Mouse (Mus musculus) stomach, postnatal 0 days (tissue): Measurements from ENCODE around the gene Hpdl. TPM values are rescaled to one million over a fixed set of nuclear protein-coding genes. Genes with fewer than 3 reads are reported as not detected.
"Not testable (repeated sequence)": the region's sequence is repeated elsewhere in the genome, so short reads cannot be mapped to it uniquely, and the experiment has no call there.

Experiments
- ATAC-seq: fragments of 200-750 bp; cut with Nextera tagmentation; 2 replicates; pipeline ENCODE4 v1.8.0; 2017; ENCODE audit not compliant: low FRiP score, low TSS enrichment
- DNase-seq: peaks from one replicate; pipeline ENCODE4 v3.0.0-alpha.2; 2016; ENCODE audit warnings: low spot score
- H3K27ac ChIP-seq: fragments of 300-500 bp; sonication (generic); replicated peaks from 2 replicates; pipeline ENCODE4 v1.5.1; 2014; ENCODE audit warnings: mild to moderate bottlenecking, control low read depth
- H3K27me3 ChIP-seq: fragments of 300-500 bp; sonication (generic); 2 replicates; pipeline ENCODE4 v1.6.1; 2014; ENCODE audit warnings: low read length; ENCODE audit not compliant: control insufficient read depth, insufficient read depth
- H3K36me3 ChIP-seq: fragments of 300-500 bp; sonication (generic); 2 replicates; pipeline ENCODE4 v1.6.1; 2014; ENCODE audit warnings: low read length, mixed read lengths; ENCODE audit not compliant: control insufficient read depth, insufficient read depth
- H3K4me1 ChIP-seq: fragments of 300-500 bp; sonication (generic); replicated peaks from 2 replicates; pipeline ENCODE4 v1.6.1; 2014; ENCODE audit warnings: antibody characterized with exemption; ENCODE audit not compliant: control insufficient read depth, insufficient read depth
- H3K4me2 ChIP-seq: fragments of 300-500 bp; sonication (generic); replicated peaks from 2 replicates; pipeline ENCODE4 v1.6.1; 2014; ENCODE audit warnings: low read depth, mild to moderate bottlenecking, control low read depth, moderate library complexity
- H3K4me3 ChIP-seq: fragments of 300-500 bp; sonication (generic); 2 replicates; pipeline ENCODE4 v1.5.1; 2014; ENCODE audit warnings: low read depth, low read length, control low read depth
- H3K9ac ChIP-seq: fragments of 300-500 bp; sonication (generic); 2 replicates; pipeline ENCODE4 v1.6.1; 2014; ENCODE audit warnings: mild to moderate bottlenecking, low read length, control low read depth, mixed read lengths
- H3K9me3 ChIP-seq: fragments of 300-500 bp; sonication (generic); 2 replicates; pipeline ENCODE4 v1.6.1; 2016; ENCODE audit warnings: low read length; ENCODE audit not compliant: control insufficient read depth
- CTCF ChIP-seq: IDR thresholded peaks from 2 replicates; pipeline ENCODE4 v1.5.1; 2016; ENCODE audit warnings: antibody characterized with exemption, low read depth, mild to moderate bottlenecking, moderate library complexity
- EP300 ChIP-seq: optimal IDR thresholded peaks from 2 replicates; pipeline ENCODE3; 2016; ENCODE audit warnings: antibody characterized with exemption
- WGBS: fragments of 180-500 bp; shearing (Covaris S2); extraction: QIAGEN DNeasy Blood & Tissue Kit; methylation state at CpG from one replicate; pipeline ENCODE4 v1.1.7; 2014; 5-methylcytosine and 5-hydroxymethylcytosine counted together
- polyA plus RNA-seq: library from polyadenylated mRNA; unstranded; fragments of >200 nt; fragmentation: Nextera tagmentation; extraction: Ambion mirVana; gene quantifications from 2 replicates; pipeline ENCODE4 v1.2.1, GENCODE M21; 2015

The Hpdl gene
- polyA plus RNA-seq, 1 experiment from 2014 or later, result 0.51 TPM

DNA sequence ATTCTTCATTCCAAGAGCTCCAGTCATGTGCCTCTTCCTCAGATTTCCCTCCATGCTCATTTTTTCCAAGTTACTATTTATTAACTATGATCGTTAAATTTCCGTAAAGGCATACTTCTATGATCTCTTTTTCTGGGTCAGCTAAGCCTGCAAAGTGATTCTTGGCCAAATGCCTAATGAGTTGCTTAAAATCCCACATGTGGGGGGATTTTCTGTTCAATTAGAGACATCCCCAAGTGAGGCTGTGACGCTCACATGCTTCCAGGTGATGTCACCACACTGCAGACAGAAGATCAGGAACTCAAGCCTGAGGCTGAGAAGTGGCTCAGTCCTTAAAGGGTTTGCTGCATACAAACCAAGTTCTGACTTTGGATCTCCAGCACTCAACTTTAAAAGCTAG, 28.4 kb upstream of the Hpdl start:
- Histone ChIP-seq H3K27ac (no peak overlapping the region), H3K9me3 (no peaks in the 10 kb centered on the region), H3K9ac (no peak overlapping the region), H3K27me3 (no peaks in the 10 kb centered on the region), H3K4me2 (no peak overlapping the region), H3K36me3 (no peaks in the 10 kb centered on the region), H3K4me1 (no peaks in the 10 kb centered on the region), H3K4me3 (no peak overlapping the region)
- 77% methylated on average over 3 of the region's 3 CpGs for WGBS
- DNase-seq, result no peak
- TF ChIP-seq EP300, result no peak
- TF ChIP-seq CTCF, result no peak
- no peak for ATAC-seq

DNA sequence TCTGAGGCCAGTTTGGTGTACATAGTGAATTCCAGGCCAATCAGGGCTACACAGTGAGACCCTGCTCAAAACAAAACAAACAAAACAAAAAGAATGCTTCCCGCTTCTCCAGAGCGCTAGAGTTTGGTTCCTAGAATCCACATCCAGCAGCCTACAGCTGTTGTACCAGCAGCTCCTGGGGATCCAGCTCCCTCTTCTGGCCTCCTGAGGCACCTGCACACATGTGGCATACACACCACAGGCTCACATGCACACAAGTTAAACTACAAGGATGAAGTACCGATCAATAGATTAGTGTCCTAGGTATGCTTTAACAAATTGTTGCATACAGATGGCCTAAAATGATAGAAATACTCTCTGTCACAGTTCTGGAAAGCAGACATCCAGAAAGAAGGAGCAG, 22.8 kb upstream of the Hpdl start:
- H3K9ac ChIP-seq, result no peak overlapping the region
- H3K4me2 ChIP-seq, result no peak overlapping the region
- no peak for ATAC-seq
- H3K36me3 ChIP-seq, result no peaks in the 10 kb centered on the region
- H3K9me3 ChIP-seq, result no peaks in the 10 kb centered on the region
- no peak overlapping the region for H3K27ac ChIP-seq
- DNase-seq, result no peak
- no peaks in the 10 kb centered on the region for H3K27me3 ChIP-seq
- WGBS, result 82% methylated on average over 3 of the region's 3 CpGs
- H3K4me3 ChIP-seq, result no peak overlapping the region
- TF ChIP-seq EP300, result no peak
- TF ChIP-seq CTCF, result no peak
- no peaks in the 10 kb centered on the region for H3K4me1 ChIP-seq

DNA sequence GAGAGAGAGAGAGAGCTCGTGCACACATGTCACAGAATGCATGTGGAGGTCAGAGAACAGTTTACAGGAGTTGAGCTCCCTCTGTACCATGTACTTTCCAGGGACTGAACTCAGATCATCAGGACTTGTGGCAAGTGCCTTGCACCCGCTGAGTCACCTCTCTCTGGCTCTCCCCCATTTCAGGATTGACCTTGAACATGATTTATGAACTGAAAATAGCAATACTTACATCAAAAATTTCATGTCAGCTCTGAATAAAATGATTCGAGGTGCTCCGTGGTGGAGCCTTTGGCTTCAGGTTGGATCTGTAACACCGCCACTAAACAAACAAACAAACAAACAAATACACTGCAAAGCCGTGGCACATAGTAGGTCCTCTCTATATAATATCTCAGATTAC, 19.3 kb upstream of the Hpdl start:
- Histone ChIP-seq H3K27me3 (no peaks in the 10 kb centered on the region), H3K4me2 (no peak overlapping the region), H3K9ac (no peak overlapping the region), H3K4me1 (no peaks in the 10 kb centered on the region), H3K27ac (no peak overlapping the region), H3K4me3 (no peak overlapping the region), H3K9me3 (no peaks in the 10 kb centered on the region), H3K36me3 (no peaks in the 10 kb centered on the region)
- WGBS, result 76% methylated on average over 6 of the region's 6 CpGs
- no peak for ATAC-seq
- DNase-seq, result no peak
- TF ChIP-seq EP300 (no peak), CTCF (no peak)

DNA sequence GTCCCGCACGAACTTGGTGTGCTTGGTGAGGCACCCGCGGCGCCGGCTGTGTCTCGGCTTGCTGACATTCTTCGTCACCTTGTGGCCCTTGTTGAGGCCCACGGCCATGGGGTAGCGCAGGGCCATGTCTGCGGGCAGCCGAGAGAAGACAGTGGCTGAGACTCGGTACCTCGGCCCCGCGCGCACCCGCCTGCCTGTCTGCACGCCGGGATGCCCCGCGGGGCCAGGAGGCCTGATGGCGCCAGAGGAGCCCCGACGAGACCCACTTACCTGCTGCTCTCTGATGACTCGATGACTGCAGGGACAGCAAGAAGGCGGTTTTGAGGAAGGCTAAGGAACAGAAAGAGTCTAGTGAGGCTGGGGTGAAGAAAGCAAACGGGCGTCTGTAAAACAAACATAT, 18.6 kb upstream of the Hpdl start:
- not testable (repeated sequence) for H3K4me2 ChIP-seq, H3K4me3 ChIP-seq

DNA sequence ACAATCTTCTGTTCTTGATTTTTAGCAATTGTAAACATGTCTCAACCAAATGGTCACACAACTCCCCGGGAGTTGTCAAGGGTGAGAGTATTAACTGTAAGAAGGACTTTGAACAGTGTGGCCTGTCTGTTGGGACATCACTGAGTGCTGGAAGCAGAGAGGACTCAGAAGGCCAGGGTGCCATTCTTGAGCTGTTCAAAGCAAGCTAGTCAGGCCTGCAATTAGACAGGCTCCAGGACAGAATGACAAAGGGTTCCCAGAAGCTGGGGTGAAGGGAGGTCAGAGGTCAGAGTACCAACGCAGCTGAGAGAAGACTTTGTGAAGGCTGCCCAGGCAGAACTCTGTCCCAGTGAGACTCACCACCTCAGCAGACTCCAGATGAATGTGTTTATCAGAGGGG, 17.5 kb upstream of the Hpdl start:
- Histone ChIP-seq H3K27me3 (no peaks in the 10 kb centered on the region), H3K27ac (no peak overlapping the region), H3K9me3 (no peaks in the 10 kb centered on the region), H3K4me2 (no peak overlapping the region), H3K4me1 (no peaks in the 10 kb centered on the region), H3K9ac (no peak overlapping the region), H3K4me3 (no peak overlapping the region), H3K36me3 (no peaks in the 10 kb centered on the region)
- DNase-seq (no peak), ATAC-seq (no peak)
- WGBS, result 30% methylated on average over 2 of the region's 2 CpGs
- TF ChIP-seq CTCF (no peak), EP300 (no peak)

More for the DNA sequence above, 18.6 kb upstream of the Hpdl start:
- not testable (repeated sequence) for H3K27ac ChIP-seq, DNase-seq, ATAC-seq, H3K9ac ChIP-seq, H3K4me1 ChIP-seq, H3K36me3 ChIP-seq, H3K9me3 ChIP-seq, H3K27me3 ChIP-seq
- 16% methylated on average over 20 of the region's 29 CpGs for WGBS

DNA sequence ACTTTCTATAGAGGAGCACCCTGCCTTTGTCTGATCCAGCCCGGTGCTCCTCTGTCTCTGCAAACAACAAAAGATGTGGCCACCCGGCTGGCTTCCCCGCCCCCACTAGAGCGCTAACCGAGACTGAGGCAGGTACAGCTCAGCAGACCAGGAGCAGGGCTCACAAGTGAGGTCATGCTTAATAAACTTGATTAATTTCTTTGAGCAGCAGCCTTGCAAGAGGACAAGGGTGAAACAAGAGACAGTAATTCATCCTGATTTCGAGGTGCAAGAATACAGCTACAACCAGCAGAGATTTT, 8.5 kb upstream of the Hpdl start:
- WGBS, result 30% methylated on average over 6 of the region's 6 CpGs
- Histone ChIP-seq H3K4me1 (no peaks in the 10 kb centered on the region; the same call in 1 of the 2 replicates), H3K9me3 (no peaks in the 10 kb centered on the region), H3K36me3 (no peaks in the 10 kb centered on the region), H3K4me3 (no peak overlapping the region), H3K4me2 (no peak overlapping the region), H3K27ac (no peak overlapping the region), H3K9ac (no peak overlapping the region), H3K27me3 (no peaks in the 10 kb centered on the region)
- ATAC-seq, result no peak
- TF ChIP-seq CTCF, result no peak
- TF ChIP-seq EP300, result no peak
- no peak for DNase-seq
